Mouse (Mus musculus) left cerebral cortex, adult 8-10 months (tissue): ENCODE data around the gene Jmjd6. TPM values are rescaled to one million over a fixed set of nuclear protein-coding genes. Genes with fewer than 3 reads are reported as not detected.

Source experiments
- DNase-seq, 2 experiments: peaks; one replicate each; pipeline ENCODE4 v3.0.0; 2022; ENCODE audit warnings: low spot score in 2 of 2
- total RNA-seq, 4 experiments: library from RNA; stranded (reverse); gene quantifications; 2 replicates each; pipeline ENCODE4 v1.2.4; 2022

Gene Jmjd6
- total RNA-seq, 4 experiments from 2014 or later, result 26.6 to 30.4 (median 28.8) TPM

DNA sequence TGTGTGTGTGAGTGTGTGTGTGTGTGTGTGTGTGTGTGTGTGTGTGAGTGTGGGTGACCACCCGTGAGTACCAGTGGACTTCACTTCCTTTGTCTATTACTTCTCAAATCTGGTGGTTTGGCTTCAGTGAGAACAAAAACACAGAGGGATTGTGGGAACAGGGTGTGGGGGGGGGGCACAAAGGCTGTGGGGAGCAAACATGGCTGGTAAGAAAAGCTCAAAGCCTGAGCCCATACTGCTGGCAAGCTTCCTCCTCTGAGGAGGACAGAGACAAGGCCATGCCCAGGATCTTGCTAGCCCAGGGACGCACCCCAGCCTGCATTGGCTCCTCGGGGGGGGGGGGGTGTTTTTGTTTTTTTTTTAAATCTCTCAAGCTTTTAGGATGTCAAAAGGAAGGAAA is 35.7 kb downstream of the Jmjd6 start:
- no peak for DNase-seq

DNA sequence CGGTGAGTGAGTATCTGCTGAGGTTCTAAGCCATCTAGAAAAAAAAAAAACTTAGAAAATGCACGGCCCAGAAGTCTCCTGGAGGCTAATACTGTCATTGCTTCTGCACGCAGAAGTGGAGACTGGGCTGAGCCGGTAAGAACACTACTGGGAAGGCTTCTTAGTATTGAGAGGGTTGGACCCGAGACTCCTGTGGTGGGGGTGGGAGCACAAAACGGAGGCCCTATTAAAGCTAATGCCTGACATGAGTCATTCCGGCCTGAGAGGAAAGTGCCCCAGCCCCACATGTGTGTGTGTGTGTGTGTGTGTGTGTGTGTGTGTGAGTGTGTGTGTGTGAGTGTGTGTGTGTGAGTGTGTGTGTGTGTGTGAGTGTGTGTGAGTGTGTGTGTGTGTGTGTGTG is 36.1 kb downstream of the Jmjd6 start:
- DNase-seq, result no peak

DNA sequence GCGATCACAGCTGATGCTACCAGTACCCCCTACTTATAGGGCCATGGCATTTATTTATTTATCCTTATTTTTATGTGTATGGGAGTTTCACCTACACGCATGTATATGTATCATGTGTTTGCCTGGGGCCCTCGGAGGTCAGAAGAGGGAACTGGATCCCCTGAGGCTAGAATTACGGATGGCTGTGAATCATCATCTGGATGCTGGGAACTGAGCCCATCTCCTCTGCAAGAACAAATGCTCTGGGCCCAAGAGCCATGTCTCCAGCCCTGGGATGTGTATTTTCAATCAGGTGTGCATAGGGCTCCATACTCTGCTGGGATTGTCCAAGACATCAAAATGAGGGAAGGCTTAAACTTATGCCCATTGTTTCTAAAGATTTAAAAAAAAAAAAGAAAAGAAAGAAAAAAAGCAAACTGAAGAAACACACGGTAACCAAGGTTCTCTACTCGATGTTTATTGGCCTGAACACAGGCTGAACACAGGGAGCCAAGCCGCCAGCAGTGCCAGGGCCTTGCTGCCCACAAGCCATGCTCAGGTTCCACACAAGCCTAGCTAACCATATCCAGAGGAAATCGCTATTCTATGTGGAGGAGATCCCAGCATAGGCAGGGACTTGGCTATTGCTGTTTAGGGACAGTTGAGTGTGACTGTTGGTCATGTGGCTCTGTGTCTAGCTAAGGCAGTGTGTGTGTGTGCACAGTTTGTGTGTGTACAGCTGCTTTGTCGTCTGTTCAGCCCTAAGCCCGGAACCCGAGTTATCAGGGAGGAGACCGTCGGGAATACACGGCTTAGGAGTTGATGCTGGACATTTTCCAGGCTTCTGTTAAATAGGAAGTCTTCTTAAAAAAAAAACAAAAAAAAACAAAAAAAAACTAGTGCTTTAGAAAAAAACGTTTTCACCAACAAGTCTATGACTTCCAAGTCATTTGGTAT is 36.8 kb downstream of the Jmjd6 start:
- no peak for DNase-seq

DNA sequence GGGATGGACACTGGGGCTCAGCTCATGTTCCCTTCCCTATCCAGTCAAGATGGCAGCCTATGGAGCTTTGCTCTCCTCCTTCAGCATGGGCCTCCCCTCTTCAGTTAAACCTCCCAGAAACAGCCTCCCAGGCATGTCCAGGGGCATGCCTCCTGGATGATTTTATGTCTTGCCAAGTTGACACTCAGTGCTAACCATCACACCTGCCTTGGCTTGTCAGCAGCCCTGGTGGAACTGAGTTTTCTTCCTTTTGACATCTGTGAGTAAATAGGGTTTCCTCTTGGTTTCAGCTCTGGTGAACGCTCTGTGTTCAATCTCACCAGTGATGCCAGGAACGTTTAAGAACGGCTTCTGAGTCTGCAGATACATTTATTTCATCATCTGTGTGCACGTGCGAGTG is 40.5 kb downstream of the Jmjd6 start:
- DNase-seq, result no peak

DNA sequence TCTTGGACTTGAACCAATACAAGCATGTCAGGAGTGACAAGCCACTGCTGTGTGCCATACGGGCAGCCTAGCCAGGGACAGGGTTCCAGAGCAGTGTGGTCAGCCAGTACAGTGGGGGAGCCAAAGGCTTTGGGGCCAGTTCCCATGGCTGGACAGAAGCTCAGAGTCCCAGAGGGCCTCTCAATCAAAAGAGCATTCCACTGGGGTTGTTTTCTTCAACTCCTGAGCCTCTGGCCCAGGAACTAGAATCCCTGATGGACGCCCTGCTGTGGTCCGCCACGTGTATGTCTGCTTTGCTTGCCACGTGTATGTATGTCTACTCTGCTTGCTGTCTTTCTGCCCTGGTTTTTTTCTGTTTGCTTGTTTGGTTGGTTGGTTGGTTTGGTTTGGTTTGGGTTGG is 42.1 kb downstream of the Jmjd6 start:
- no peak for DNase-seq

DNA sequence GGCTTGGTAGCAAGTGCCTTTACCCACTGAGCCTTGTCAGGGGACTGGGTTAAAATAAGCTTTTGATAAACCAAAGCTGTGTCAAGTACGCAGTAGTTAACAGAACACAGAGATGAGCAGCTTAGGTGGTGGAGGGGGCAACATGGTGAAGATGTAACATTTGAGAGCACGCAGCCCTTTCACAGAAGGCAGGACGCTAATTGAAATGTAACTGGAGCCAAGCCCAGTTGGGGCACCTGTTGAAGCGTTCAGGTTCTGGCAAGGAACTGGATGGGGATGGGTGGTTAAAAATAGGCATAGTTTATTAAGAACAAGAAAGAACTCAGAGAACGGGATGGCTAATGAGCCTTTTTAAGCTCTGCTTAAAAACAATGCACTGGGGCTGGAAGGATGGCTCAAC is 43.9 kb downstream of the Jmjd6 start:
- DNase-seq, result no peak

Other genes with a start within 250 kb of the Jmjd6 start
- gene Rhbdf2, start 216.4 kb downstream of the Jmjd6 start, total RNA-seq, result 1 to 10 TPM; 1.1 to 1.6 (median 1.3) TPM
- 1 to 10 TPM; 5.0 to 7.0 (median 5.5) TPM for gene Prcd, start 189.9 kb downstream of the Jmjd6 start, total RNA-seq
- 10 to 100 TPM; 55.8 to 62.7 (median 58.2) TPM for gene Cygb, start 189.1 kb downstream of the Jmjd6 start, total RNA-seq
- not detected for gene St6galnac1, start 67.9 kb downstream of the Jmjd6 start, total RNA-seq
- gene Mxra7, start 15.4 kb downstream of the Jmjd6 start, total RNA-seq, result 10 to 100 TPM; 20.0 to 23.0 (median 22.2) TPM
- 10 to 100 TPM; 20.2 to 24.3 (median 22.2) TPM for gene Mettl23, start 171 bp downstream of the Jmjd6 start, total RNA-seq
- gene Mfsd11, start 9.0 kb upstream of the Jmjd6 start, total RNA-seq, result 10 to 100 TPM; 40.9 to 46.2 (median 43.0) TPM
- gene Srsf2, start 9.6 kb upstream of the Jmjd6 start, total RNA-seq, result 100 to 1,000 TPM; 141 to 164 (median 155) TPM
- 10 to 100 TPM; 70.0 to 82.4 (median 74.9) TPM for gene Mgat5b, start 75.4 kb upstream of the Jmjd6 start, total RNA-seq